Mouse (Mus musculus) ZHBTc4 (cell line): ENCODE measurements at regions not wholly inside any gene's neighbourhood (a gene's known extent, or its start where the extent isn't known, plus 50 kb on each side); places are given as distances from the start of the nearest gene placed in this dataset.

ENCODE experiments used
- DNase-seq: peaks from one replicate; pipeline ENCODE4 v3.0.0-alpha.2; 2011; ENCODE audit warnings: low read depth, low spot score

- DNase-seq, result no peak
These were observed 125.9 kb downstream of the Hlx start for GRCm38 (mm10) chr1:184606541-184606940.

- no peak for DNase-seq
These were observed 126.8 kb downstream of the Hlx start for GRCm38 (mm10) chr1:184605666-184606065.

DNA sequence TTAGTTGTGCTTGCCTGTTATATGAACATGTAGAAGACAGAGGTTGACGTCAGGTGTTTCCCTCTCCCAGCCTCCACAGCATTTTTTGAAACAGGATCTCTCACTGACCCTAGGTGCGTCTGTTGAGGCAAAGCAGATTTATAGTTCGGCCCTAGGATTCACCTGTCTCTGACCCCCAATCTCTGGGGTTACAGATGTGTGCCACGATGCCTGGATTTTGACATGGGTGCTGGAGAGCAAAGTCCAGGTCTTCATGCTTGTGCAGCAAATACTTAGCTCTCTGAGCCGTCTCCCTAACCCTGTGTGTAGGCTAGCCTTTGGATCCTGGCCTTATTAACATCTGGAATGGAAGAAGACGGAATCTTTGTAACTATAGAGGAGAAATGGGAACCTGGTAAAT lies 129.3 kb downstream of the Hlx start:
- DNase-seq, result no peak

DNA sequence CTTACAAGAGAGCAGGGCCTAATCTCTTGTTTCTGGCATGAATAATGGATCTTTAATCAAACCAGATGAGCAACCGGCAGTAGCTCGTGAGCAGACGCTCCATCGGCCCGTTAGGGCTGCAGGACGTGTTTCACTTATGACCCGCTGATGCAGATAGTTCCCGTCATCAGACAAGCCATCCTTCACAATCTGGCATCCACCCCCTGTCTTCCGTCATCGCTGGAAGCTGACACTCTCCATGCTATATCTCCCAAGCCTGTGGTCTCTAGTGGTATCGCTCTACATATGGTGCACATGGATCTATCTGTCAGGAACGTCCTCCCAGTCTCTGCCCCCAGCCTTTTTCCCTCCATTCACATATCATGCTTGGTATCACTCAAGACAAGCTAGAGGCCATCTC lies 137.0 kb downstream of the Hlx start:
- DNase-seq, result no peak

DNA sequence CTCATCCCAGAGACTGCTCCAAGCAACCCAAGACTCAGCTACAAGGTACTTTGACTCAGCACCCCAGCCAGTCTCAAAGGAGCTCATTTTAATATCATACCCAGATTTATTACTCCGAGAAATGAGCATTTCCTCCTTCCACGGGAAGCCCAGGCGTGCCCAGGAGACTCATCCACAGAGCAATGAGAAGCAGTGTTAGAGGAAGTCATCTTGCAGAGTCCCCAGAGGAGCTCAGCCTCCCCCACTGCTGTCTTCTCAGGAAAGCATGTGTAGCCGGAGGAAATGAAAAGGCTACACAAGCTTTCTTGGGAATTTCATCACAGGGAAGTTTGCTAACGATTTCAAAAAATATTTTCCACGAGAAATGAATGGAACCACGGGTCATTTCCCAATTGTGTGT lies 141.8 kb downstream of the Hlx start:
- no peak for DNase-seq

GRCm38 (mm10) chr1:184589277-184589676 lies 143.1 kb downstream of the Hlx start:
- DNase-seq, result no peak

- DNase-seq, result no peak
These were observed 147.9 kb downstream of the Hlx start for GRCm38 (mm10) chr1:184584505-184584874.

GRCm38 (mm10) chr1:184583751-184584504 lies 148.5 kb downstream of the Hlx start:
- no peak for DNase-seq

GRCm38 (mm10) chr1:184579475-184579874 lies 152.9 kb downstream of the Hlx start:
- no peak for DNase-seq

DNA sequence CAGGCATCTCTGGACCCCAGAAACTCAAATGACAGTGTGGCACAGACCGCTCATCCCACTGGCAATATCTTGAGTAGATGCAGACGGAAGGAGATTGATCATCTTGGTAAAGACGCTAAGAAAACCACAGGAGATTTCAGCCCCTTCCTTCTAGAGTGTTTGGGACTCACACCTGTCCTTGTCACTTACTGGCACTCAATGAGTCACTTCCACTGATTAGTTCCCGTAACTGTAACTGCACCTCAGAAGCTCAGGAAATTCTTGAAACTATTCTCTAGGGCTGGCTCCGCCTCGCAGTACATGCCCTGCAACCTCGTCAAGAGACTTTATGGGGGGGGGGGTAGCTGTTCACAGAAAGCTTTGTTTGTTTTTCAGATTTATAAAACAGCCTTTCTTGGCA lies 155.9 kb downstream of the Hlx start:
- DNase-seq, result no peak

GRCm38 (mm10) chr1:184573325-184573724 lies 159.1 kb downstream of the Hlx start:
- DNase-seq, result no peak

DNA sequence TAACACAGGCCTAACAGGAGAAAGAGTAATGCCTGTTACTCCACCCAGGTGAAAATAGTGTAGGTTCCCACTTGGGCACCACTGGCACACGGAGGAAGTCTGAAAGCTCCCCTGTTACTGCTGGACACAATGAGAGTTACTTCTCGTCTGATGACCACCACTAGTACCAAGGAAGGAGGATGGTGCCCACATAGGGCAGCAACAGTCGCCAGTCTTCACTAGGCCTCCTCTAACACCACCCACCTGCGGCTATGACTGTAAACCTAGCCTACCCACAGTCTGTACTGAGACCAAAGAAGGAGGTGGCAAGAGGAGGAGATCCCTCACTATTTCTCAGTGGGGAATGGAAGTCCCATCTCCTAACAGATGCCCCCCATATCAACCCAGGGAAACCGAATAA lies 161.7 kb downstream of the Hlx start:
- DNase-seq, result no peak

DNA sequence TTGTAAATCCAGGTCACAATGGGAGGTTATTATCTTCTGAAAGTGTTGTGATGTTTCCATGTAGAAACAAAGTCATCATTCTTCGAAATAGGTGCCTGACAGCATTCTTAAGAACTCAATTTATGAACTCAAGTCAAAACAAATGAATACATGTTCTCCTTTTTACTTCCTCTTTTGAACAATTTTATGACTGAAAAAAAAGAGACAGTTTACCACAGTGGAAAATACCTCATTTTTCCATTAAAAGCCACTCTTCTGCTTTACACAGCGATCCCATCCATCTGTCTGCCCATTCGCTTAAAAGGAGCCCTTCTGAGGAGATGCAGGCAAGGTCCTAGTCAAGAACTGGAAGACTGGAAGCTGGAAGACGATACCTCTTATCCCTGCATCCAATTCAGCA lies 169.5 kb downstream of the Hlx start:
- DNase-seq, result no peak

DNA sequence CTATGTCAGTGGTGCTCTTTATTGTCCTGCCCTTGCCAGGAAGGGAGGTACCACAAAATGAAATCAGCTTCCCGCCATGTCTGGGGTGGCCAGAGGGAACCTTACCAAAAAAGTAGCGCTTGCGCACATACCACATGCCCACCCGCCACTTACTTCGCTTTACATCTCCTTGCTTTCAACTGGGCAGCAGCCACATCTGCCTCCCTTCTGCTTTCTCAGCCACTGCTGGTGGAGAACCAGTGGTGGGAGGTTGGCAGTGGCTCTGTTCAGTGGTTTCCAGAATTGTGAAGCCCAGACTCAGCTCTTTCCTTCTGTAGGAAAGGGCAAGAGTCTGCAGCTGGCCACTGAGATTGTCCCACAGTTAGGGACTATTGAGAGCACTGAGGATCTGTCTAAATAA lies 170.2 kb downstream of the Hlx start:
- DNase-seq, result no peak

GRCm38 (mm10) chr1:184559543-184559942 lies 172.9 kb downstream of the Hlx start:
- no peak for DNase-seq

DNA sequence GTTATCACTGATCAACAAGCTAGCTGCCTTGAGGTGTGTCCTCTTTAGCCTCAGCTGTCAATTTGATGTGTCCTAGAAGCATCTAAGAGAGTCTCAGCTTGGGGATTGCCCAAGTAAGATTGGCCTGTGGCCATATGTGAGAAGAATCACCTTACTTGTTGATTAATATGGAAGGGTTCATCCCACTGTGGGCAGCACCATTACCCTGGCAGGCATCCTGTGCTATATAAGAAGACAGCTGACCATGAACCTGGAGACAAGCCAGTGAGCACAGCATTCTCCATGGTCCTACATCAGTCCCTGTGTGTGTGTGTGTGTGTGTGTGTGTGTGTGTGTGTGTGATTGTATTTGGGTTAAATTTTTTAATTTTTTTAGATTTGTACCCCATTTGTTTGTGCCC lies 178.6 kb downstream of the Hlx start:
- no peak for DNase-seq

- no peak for DNase-seq
These were observed 181.9 kb downstream of the Hlx start for GRCm38 (mm10) chr1:184550491-184550890.

DNA sequence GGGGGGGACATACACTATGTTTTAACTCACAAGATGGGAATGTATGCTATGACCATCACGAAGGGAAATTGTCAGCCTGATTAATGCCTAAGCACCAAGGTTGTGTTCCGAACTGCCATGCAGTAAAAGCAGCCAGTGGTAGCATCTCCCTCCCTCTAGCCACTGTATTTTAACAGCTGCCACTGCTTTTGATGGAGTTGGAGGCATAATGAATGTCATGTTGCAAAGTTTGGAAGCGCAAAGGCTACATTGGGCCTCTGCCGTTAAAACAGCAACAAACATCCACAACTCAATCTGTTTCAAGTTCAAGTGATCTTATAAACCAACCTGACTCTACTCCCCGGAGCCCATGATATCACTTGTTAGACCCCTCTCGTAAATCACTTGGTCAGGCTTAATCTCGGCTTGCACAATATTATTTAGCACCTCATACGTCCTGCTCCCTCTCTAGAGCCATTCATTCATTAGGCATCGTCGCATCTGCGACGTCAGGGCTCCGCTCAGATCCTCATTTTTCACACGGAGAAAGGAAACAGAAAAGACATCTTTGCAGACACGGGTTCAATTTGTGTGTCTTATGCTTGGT lies 184.7 kb downstream of the Hlx start:
- no peak for DNase-seq

- no peak for DNase-seq
These were observed 186.2 kb downstream of the Hlx start for GRCm38 (mm10) chr1:184546140-184546661.

DNA sequence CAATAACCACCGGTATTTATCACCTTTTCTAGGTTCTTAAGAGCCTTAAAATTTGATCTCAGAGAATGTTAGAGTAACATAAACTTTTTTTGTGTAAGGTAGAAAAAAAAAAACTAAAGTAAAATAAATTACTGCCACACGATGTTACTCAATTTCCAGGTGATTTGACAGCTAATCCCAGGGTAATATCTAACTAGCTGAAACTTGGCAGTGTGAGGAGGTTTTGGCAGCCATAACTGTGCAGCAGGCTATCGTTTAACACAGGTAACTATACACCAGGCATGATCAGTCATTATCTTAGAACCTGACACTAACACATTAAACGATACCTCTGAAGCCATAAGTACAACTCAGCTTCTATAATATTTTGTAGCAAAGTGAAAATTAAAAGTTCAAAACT lies 187.3 kb downstream of the Hlx start:
- no peak for DNase-seq

- no peak for DNase-seq
These were observed 189.9 kb downstream of the Hlx start for GRCm38 (mm10) chr1:184542321-184543115.

- DNase-seq, result no peak
These were observed 192.6 kb downstream of the Hlx start for GRCm38 (mm10) chr1:184539818-184540217.
